Mouse (Mus musculus) thymus, postnatal 0 days (tissue): ENCODE measurements around the gene Prkrip1. TPM values are rescaled to one million over a fixed set of nuclear protein-coding genes. Genes with fewer than 3 reads are reported as not detected.

ENCODE experiments used
- DNase-seq: peaks from one replicate; pipeline ENCODE4 v3.0.0-alpha.2; 2015; ENCODE audit warnings: low spot score
- polyA plus RNA-seq: library from polyadenylated mRNA; unstranded; fragments of >200 nt; fragmentation: Nextera tagmentation; extraction: Ambion mirVana; gene quantifications from 2 replicates; pipeline ENCODE4 v1.2.1, GENCODE M21; 2015

Gene Prkrip1
- 60.0 and 65.9 TPM in 2 replicates for polyA plus RNA-seq

- peak; percentile 98 for DNase-seq
Observed at GRCm38 (mm10) chr5:136198474-136199391, at the start of gene Prkrip1. Gene Prkrip1 (minus strand): TSS chr5:136198963.

DNA sequence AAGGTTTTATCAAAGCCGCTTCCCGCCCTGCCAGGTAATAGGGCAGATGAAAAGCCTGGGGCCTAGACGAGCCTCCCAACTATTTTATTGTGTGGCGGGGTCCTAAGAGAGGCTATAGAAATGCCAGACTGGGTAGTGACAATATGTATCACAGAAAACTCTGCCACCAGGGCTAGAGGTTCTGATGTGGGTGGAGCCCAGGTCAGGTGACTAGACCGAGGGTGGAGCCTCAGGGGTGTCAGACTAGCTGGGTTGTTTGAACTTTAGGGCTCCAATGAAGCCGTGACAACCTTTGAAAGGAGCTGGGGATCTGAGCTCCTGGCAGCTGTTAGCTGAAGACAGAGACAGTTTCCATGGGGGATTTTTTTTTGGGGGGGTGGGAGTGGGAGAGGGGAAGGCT, 49.7 kb upstream of the Prkrip1 start:
- DNase-seq: peak; percentile 53

GRCm38 (mm10) chr5:136246452-136246838, 47.7 kb upstream of the Prkrip1 start, which contains the start of gene Sh2b2:
Gene Sh2b2 (minus strand): TSS chr5:136246556.
- DNase-seq: no peak

DNA sequence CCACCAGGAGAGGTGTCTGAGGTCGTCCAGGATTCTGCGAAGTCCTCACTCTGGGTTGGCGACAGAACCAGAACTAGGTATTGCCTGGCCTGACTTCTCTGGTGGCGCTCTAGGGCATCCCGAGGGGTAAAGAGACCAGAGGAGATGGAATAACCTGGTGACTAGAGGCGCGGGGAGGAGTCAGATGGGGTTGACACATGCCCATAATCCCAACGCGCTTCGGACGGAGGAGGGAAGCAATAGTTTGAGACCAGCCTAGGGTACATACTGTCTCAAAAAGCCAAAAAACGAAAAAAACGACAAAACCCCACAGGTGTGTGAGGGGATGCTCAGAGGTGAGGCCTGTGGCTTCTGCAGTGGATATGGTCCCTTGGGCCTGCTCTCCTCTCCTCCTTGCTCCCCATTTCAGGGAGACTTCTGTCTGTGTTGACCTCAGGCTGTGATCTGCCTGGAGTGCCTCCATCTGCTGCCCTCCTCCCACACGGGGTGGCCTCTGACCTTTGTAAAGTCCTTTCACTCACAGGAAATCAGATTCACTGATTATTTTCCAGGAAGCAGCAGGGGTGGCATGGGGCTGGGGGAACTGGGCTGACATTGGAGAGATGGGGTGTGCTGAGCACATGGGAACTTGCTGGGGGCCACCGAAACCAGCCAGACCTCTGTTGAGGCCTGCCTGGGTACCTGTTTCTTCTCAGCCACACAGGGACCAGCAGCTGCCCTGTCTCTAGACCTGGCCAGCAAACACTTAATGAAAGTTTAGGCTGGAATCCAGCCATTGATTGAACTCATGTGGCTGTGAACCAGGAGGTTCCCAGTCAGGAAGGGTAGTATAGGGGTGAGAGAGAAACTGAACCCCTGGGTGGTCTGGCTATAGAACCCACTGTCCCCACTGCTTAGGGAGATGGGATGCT, 47.0 kb upstream of the Prkrip1 start:
- peak; percentile 27 for DNase-seq

- peak; percentile 65 for DNase-seq
Observed at GRCm38 (mm10) chr5:136244762-136245540, 46.2 kb upstream of the Prkrip1 start.

GRCm38 (mm10) chr5:136243851-136244761, 45.3 kb upstream of the Prkrip1 start:
- DNase-seq: peak; percentile 23

DNA sequence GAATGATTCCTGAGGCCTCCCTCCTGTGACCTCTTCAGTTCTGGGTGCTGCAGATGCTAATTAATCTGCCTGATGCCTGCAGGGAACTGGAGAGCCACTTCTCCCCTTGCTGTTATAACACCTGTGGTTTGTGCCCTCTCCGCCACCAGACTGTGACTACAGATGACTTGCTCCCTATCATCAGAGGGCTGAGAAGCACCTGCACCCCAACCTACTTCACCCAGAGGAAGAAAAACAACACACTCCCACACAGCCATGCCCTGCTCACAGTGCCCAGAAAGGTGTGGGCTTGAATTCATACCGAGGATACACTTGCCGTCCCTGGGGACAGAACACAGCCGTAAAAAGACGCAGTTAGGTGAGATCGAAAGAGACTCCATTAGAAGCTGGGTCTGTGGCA, 42.4 kb upstream of the Prkrip1 start:
- DNase-seq: peak; percentile 37

DNA sequence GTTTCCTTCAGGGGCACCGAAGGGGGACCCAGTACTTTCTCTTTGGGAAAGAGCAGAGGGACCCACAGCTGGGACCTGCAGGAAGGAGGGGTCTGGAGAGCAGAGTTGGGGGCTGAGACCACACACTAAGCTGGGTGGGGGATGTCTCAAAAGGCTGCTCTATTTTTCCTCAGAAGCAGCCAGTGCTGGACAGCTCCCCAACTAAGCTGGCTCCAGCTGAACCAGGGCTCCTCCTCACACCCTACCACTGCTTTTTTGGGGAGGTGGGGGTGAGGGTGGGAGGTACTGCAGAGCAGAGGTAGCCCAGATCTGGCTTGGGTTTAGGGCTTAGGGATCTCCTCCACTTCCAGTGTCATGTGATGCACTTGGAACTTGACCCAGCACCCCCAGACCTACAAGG, 41.6 kb upstream of the Prkrip1 start:
- peak; percentile 27 for DNase-seq

GRCm38 (mm10) chr5:136237607-136238006, 38.8 kb upstream of the Prkrip1 start:
- no peak for DNase-seq

DNA sequence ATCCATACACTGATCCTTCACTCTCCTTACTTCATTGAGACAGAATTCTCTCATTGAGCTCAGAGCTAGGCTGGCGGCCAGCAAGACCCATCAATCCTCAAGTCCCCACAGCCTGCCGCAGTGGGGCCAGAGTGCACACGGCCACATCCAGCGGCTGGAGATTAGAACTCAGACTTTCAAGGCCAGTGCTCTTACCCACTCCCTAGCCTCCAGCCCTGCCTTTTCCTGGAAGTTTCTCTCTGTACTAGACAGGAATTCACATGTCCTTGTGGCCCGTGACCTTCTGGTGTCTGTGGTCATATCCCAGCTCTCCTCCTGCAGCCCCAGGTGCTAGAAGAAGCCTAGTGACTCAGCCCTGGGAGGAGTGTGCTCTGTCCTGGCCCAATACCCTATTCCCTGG, 37.8 kb upstream of the Prkrip1 start:
- DNase-seq: no peak

GRCm38 (mm10) chr5:136230348-136231035, 31.7 kb upstream of the Prkrip1 start:
- DNase-seq: no peak

DNA sequence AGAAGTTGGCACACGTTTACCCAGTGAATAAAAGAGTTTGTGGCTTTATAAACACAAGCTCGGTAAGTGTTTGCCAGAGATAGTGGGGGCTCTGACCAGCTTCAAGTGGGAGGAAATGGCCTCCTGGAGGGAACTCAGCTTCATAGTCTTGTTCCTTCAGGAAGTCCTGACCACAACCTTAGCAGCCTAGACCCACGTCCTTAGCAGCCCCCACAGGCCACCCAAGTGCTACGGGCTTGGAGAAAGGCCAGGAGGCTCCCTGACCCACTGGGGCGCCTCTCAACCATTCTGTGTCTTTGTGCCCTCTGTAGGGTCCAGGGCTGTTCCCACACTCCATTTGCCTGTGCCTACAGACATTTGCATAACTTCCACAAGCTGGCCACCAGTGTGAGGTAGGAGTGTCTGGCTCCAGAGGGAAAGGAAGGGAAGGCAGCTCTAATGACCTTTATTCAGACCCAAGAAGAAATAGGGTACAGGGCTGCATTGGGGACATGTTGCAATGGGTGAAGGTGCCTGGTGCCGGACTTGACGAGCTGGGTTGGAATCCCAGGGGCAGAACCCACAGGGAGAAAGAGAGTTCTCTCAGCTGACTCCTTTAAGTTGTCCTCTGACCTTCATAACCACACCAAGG, 27.6 kb upstream of the Prkrip1 start:
- no peak for DNase-seq

GRCm38 (mm10) chr5:136218585-136218984, 19.8 kb upstream of the Prkrip1 start:
- no peak for DNase-seq

- DNase-seq: no peak
Observed at GRCm38 (mm10) chr5:136217932-136218381, 19.2 kb upstream of the Prkrip1 start.

- peak; percentile 57 for DNase-seq
Observed at GRCm38 (mm10) chr5:136217004-136217665, 18.4 kb upstream of the Prkrip1 start.

DNA sequence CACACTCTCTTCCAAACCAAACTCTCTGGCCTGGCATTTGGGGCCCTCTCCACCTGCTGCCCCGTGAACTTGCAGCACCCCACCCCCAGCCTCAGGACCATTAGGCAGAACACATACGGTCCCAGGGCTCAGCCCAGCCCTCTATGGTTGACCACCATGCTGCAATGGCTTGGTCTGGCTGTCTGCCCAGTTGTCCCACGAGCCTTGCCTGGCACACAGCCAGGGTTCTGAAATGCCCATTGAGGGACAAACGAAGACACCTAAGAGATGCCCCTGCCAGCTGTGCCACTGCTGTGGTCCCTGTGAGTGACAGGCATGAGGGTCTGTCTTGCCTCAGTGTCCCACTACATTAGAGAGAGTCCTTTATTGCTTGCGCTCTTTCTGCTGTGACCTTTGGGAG, 17.2 kb upstream of the Prkrip1 start:
- DNase-seq: no peak

DNA sequence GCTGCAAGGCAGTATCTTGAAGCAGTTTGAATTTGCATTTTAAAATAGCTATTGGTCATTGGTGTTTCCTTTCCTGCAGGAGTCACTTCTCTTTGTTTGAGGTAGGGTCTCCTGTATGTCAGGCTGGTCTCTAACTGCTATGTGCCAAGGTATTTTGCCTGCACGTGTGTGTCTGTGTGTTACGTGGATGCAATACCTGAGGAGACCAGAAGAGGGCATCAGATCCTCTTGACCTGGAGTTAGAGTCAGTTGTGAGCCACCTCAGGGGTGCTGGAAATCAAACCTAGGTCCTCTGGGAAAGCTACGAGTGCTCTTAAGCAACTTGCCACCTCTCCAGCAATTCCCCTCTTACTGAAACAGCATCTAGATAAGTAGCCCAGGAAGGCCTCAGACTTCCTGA, 16.4 kb upstream of the Prkrip1 start:
- peak; percentile 12 for DNase-seq

- no peak for DNase-seq
Observed at GRCm38 (mm10) chr5:136213716-136214115, 15.0 kb upstream of the Prkrip1 start.
